Mouse (Mus musculus) right cerebral cortex, postnatal 10 days (tissue): ENCODE measurements at regions not wholly inside any gene's neighbourhood (a gene's known extent, or its start where the extent isn't known, plus 50 kb on each side); places are given as distances from the start of the nearest gene placed in this dataset.

ENCODE experiments used
- DNase-seq, 2 experiments: peaks; one replicate each; pipeline ENCODE4 v3.0.0; 2021; ENCODE audit warnings: low spot score in 2 of 2

DNA sequence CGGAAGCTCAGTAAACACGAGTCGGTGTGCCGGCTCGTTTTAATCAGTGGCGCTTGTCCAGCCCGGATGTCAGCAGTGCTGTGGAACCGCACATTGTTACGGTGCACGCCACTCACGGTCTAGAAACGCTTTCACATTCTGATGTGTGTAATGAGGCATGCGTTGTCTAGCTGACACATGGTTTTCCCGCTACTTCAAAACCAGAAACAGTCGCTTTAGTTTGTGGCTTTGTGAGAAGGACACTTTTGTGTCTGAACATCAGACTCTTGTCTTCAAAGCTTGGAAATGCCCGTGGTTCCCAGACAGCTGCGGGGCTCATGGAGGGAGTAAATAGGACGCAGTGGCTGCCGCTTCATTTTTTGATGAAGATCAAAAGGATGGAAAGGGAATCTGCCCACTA lies 77.0 kb upstream of the Lgr5 start:
- DNase-seq, result no peak

DNA sequence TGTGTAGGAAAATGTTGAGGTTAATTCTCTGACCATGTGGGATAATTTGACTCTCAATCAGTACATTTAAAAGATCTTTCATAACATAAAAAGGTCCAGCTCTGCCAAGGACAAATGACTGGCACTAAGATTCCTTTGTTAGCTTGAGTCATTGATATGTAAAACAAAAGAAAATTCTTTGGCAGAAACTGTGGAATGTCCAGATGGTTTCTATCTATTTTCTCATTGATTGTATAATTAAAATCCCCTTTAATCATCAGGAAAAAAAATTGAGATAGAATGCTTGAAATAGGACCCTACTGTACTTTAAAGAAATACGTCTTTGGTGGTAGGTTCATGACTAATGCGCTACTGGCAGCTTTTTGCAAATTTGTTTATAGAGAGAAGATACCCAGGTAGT lies 89.1 kb upstream of the Lgr5 start:
- no peak for DNase-seq

DNA sequence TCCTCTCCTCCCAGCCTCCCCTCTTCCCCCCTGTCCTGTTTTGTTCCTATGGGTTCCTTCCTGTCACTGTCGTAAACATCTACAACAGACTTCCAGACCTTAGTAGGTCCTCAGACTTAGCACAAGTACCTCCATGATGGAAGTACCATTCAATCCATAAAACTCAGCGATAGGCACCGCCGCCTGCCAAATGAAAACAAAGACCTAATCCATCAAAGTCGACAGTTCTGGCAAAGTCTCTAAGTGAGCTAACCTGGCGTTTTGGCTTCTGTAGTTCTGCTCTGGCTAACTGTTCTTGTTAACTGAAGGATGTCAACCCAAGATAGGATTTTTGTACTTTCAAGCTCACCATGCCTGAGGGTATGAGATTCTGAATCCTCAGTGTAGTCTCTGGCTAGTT lies 93.5 kb upstream of the Lgr5 start:
- DNase-seq, result no peak

DNA sequence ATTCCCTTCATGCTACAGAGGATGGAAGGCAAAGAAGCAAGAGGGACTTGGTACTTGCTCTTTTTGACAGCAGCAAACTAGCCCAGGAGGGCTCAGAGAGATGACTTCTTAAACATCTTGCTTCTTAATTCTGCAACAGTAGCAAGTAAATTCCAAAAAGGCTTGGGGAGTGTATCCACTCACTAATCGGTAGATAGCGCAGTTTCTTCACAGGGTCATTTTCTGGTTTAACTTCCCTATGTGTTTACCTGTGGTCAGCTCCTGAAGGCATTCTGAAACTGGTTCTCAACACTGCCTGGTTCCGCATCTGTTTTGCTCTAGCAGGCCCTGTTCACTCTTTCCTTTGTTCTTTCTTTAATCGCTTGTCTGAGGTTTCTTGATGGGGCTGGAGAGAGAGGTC lies 104.4 kb upstream of the Lgr5 start:
- DNase-seq, result no peak

DNA sequence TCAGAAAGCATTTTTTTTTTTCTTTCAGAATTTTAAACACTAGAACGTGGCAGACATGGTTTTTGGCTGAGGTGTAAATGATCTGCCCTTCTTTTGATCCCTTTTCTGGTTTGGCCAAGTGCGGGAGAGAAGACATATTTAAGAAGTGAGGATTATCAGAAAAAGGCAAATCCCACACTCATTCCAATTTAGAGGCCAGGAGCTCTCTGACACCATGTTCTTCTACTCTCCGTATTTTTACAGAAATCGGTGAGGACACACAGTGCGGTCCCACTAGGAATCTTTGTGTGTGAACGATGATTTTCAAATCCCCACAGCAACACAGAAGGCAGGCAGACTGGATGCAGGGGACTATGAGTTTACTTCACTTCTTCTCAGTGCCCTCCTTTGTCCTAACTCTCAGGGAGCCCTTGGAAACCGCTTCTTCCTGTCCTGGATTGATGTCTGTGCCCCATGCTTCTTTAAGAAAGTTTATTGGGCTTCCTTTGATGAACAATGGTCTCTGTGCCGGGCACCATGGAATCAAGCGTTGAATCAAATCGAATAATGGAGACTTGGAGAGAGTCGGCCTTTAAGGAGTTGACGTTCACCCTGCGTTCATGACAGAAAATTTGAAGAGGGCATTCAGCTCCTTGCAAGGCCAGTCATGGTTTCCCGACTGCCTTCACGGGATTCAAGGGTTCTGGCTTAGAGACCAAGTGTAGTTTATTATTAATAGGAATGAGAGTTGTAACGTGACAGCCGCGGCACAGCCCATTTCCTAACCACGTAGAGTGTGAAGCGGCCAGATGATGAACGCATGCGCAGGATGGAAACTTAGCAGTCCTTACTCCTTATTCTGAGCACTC lies 106.6 kb upstream of the Lgr5 start:
- no peak for DNase-seq

DNA sequence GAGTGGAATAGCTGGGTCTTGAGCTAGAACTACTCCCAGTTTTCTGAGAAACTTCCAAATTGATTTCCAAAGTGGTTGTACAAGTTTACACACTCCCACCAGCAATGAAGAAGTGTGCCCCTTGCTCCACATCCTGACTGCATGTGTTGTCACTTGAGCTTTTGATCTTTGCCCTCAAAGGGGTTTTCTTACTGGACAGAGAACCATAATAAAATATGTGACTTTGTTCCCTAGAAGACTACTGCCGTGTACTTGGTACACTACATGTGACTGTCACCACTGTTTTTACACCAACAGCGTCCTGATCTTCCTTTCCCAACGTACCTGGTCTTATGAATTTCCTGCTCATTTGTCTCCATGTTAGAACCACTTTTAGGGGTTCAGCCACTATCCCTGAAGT lies 114.3 kb upstream of the Tspan8 start:
- no peak for DNase-seq

DNA sequence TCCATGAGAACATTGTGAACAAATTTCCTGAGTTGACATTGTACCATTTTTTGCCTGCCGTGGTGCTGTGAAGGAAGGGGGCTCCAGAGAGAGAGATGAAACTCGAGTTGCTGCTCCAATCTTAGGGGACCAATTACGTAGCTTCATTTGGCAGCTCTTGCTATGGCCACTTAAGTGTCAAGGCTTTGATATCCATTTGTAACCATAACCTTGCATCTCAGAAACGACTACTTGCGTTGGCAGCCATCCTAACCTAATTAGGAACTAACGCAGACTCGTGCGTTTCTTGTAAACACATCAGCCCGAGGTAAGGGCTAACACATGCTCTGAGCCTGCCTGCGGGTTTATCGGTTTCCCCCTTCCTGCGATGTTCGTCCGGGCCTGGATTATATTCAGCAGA lies 108.0 kb upstream of the Tspan8 start:
- no peak for DNase-seq

DNA sequence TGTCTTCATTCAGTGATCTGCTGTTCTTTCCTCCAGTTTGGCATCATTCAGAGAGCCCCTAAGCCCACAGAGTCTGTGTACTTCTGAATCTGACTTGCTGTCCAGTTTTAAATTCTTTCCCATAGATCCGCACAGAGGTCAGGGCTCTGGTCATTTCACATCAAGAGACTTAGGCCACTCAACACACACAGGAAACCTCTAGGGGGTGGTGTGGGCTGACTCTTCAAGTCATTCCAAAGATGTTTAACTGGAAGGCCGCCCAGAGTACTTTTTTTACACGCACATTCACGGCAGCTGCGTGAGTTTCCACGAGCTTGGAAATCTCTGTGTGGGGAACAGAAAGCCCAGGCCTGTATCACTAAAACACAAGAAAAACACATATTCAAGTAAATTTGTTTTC lies 102.7 kb upstream of the Tspan8 start:
- DNase-seq, result peak in 1 of 2 experiments; percentile 42

DNA sequence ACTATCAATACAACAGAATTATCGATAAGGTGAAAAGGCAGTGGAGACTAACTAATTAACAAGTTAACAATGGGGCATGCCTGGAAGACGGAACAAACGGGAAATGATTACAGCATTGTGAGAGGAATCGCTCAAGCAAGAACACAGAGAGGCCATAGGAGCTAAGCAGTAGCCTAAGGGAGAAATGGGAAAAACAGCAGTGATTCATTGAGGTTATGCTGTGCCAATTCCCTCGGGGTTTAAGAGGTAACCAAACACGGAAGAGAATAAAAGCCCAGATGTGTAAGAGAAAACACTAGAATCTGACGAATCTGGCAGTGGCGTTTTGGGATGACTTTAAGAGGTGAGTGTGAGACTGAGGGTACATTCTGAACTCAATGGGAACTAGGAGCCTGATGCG lies 100.5 kb upstream of the Tspan8 start:
- DNase-seq, result no peak

DNA sequence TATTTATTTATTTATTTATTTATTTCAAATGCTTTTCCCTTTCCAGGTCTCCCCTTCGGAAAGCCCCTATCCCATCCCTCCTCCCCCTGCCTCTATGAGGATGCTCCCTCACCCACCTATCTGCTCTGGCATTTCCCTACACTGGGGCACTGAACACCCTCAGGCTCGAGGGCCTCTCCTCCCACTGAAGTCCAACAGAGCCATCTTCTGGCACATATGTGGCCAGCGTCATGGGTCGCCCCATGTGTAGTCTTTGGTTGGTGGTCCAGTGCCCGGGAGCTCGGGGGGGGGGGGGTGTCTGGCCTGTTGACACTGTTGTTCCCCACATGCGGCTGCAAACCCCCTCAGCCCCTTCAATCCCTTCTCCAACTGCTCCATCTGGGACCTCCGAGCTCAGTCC lies 99.6 kb upstream of the Tspan8 start:
- DNase-seq, result no peak

DNA sequence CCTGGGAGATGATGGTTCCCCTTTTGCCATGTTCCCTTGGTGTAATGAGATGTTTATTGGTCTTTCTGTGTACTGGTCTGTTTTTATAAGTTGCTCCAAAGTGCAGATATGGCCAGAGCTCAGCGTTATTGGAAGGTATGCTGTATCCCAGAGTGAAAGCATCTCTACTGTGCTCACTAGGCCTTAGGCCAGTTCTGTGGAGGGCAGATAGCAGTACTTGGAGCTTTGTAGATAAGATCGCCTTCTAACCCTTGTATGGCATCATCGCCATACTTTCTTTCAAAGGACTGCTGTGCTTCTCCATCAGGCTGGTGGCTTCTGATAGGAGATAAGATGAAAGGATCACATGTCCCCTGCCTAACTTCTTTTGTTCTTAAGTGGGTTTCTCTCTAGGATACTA lies 94.0 kb upstream of the Tspan8 start:
- DNase-seq, result no peak

DNA sequence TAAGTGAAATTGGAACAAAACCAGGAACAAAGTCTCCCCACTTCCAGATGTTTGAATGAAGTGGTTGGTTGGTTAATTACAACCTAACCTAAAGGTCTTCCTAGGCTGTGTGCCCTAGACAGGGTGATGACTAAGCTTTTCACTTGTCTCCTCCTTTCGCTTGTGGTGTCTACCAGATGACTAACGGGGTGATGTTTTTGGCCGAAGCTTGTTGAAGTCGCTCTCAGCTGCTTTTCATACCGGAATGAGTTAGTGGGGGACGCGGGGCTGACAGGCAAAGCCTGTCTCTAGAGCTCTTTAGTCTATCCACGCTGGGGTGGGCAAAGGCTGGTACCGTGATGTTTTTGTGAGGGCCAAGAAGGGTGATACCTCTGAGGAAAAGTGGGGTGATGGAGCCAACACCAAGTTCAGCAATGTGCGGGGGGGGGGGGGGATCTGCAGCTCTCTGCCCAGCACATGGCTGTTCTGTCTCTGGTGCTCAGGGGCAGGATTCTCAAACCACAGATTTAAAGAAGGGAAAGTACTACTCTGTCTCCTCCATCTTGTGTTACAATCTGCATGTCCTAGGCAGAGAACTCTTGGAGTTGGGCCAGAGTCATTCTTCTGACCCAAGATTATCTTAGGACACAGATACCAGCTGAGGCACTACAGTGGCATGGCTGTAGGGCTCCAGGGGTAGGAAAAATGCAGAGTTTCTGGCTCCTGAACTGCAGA lies 73.8 kb upstream of the Tspan8 start:
- DNase-seq, result no peak

DNA sequence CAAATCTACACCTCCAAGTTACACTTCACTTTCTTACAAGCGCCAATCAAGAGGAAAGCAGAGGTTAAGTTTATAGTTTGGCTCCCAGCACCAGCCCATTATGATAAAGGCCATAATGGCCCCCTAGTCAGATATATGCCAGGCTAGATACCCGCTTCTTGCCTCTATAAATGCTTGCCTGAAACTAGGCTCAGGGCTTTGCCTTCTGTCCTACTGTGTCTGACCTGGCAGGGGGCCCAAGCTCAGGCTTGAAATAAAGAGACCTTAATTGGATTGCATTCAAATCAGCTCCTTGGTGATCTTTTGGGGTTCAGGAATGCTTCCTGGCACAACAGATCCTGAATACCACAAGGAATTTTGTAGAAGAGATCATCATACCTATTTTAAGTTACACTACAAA lies 66.8 kb upstream of the Tspan8 start:
- no peak for DNase-seq

DNA sequence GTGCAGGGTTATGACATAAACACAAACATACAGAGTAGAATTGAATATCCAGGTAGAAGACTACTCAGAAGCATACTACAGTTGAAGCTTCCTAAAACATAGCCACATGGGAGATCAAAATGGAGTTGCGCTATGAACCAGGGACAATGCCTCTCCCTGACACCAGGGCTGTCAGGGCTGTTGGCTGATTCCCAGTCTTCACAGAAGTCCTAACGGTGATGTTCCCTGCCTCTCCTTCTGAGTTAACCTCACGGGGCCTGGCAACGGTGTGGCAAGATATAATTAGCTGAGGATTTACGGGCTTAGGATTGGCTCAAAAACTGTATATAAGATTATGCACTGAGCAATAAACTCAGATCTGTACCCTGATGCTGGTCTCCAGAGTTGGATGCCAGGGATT lies 66.4 kb upstream of the Tspan8 start:
- DNase-seq, result no peak

DNA sequence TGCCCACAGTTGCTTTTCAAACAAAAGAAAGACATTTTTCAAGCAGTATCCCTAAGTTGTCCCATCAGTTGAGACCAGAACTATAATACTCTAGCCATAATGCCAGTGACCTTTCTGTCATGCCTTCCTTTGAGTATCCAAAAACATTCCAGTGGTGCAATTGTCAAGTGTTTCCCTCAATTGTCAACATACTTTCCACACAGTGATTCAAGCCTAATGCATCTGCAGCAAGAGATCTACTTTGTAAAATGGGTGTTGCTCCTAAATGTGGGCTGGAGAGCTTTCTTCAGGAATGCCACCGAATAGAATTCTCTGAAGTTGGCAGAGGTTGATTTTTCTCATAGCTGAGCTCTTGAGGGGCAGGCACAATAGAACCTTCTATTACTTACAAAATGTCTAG lies 58.0 kb upstream of the Tspan8 start:
- DNase-seq, result no peak
